Mouse (Mus musculus): ENCODE data around the gene Sulf2. TPM values are rescaled to one million over a fixed set of nuclear protein-coding genes. Genes with fewer than 3 reads are reported as not detected.

The Sulf2 gene
- total and polyA plus RNA-seq, 2 experiments from 2014 or later = 54.8 to 86.5 TPM

- H3K9ac ChIP-seq (replicated peaks; ENCODE audit: low read depth, low read length) = no peak overlapping the region
- peaks cover 21% of the 10 kb centered on the region for H3K36me3 ChIP-seq (replicated peaks; ENCODE audit: control insufficient read depth, insufficient read depth, low read length)
- 44% methylated on average over 2 of the region's 2 CpGs for WGBS
- no peaks in the 10 kb centered on the region for H3K27me3 ChIP-seq (ENCODE audit: control insufficient read depth, insufficient read depth, low read length)
- DNase-seq (ENCODE audit: low spot score) (no peak), ATAC-seq (ENCODE audit: insufficient read depth, low read depth) (no peak)
- H3K27ac ChIP-seq (ENCODE audit: low read depth) = no peak overlapping the region
- H3K9me3 ChIP-seq (replicated peaks; ENCODE audit: control insufficient read depth, low read length) = no peaks in the 10 kb centered on the region
- peaks cover 26% of the 10 kb centered on the region for H3K4me1 ChIP-seq (ENCODE audit: control insufficient read depth, insufficient read depth)
- TF ChIP-seq EP300 (IDR thresholded peaks at IDR 0.05; ENCODE audit: low read depth) (no peak), CTCF (IDR thresholded peaks at IDR 0.05; ENCODE audit: low read depth) (no peak)
- no peak overlapping the region for H3K4me3 ChIP-seq (ENCODE audit: low read depth, low read length)
- H3K4me2 ChIP-seq (ENCODE audit: low read depth, low read length) = no peak overlapping the region
Measured at GRCm38 (mm10) chr2:166045006-166045405, 110.5 kb downstream of the Sulf2 start.

- Histone ChIP-seq H3K4me3 (ENCODE audit: low read depth, low read length) (no peak overlapping the region), H3K27me3 (ENCODE audit: control insufficient read depth, insufficient read depth, low read length) (no peaks in the 10 kb centered on the region), H3K4me1 (ENCODE audit: control insufficient read depth, insufficient read depth) (peaks cover 26% of the 10 kb centered on the region), H3K4me2 (ENCODE audit: low read depth, low read length) (no peak overlapping the region), H3K27ac (ENCODE audit: low read depth) (no peak overlapping the region; the same call in 1 of the 2 replicates), H3K9me3 (replicated peaks; ENCODE audit: control insufficient read depth, low read length) (no peaks in the 10 kb centered on the region), H3K9ac (replicated peaks; ENCODE audit: low read depth, low read length) (no peak overlapping the region), H3K36me3 (replicated peaks; ENCODE audit: control insufficient read depth, insufficient read depth, low read length) (peaks cover 6% of the 10 kb centered on the region)
- ATAC-seq (ENCODE audit: insufficient read depth, low read depth) = no peak
- TF ChIP-seq EP300 (IDR thresholded peaks at IDR 0.05; ENCODE audit: low read depth) (no peak), CTCF (IDR thresholded peaks at IDR 0.05; ENCODE audit: low read depth) (no peak)
- no peak for DNase-seq (ENCODE audit: low spot score)
- 24% methylated on average over 1 of the region's 1 CpGs for WGBS
Measured at GRCm38 (mm10) chr2:166042542-166042941, 112.9 kb downstream of the Sulf2 start.

DNA sequence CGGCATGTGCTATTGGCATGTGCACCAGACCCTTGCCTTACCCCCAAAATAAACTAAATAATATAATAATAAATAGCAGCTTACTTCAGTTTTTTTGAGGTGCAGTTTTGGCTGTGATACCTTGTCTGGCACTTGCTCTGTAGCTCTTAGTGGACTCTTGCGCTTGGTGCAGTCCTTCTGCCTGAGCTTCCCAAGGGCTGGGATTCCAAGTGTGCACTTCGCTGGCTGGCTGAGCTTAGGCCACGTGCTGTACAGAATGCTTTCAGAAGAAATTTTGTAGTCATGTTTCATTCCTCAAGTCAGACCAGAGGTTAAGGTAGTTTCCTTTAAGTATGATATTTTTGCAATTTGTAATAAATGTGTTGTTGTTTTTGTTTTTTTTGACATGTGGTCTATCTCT lies 115.8 kb downstream of the Sulf2 start:
- ATAC-seq (ENCODE audit: insufficient read depth, low read depth) = no peak
- H3K4me2 ChIP-seq (ENCODE audit: low read depth, low read length) = no peak overlapping the region
- H3K4me3 ChIP-seq (ENCODE audit: low read depth, low read length) = no peak overlapping the region
- peaks cover 20% of the 10 kb centered on the region for H3K4me1 ChIP-seq (ENCODE audit: control insufficient read depth, insufficient read depth)
- H3K27ac ChIP-seq (ENCODE audit: low read depth) = no peak overlapping the region
- WGBS = 78% methylated on average over 4 of the region's 4 CpGs
- H3K36me3 ChIP-seq (replicated peaks; ENCODE audit: control insufficient read depth, insufficient read depth, low read length) = 0 out of 2 replicates have a peak, but pooled peaks cover 4% of the 10 kb centered on the region
- H3K9ac ChIP-seq (replicated peaks; ENCODE audit: low read depth, low read length) = no peak overlapping the region
- TF ChIP-seq EP300 (IDR thresholded peaks at IDR 0.05; ENCODE audit: low read depth) (no peak), CTCF (IDR thresholded peaks at IDR 0.05; ENCODE audit: low read depth) (no peak)
- H3K9me3 ChIP-seq (replicated peaks; ENCODE audit: control insufficient read depth, low read length) = no peaks in the 10 kb centered on the region
- DNase-seq (ENCODE audit: low spot score) = no peak
- no peaks in the 10 kb centered on the region for H3K27me3 ChIP-seq (ENCODE audit: control insufficient read depth, insufficient read depth, low read length)

- Histone ChIP-seq H3K27me3 (ENCODE audit: control insufficient read depth, insufficient read depth, low read length) (no peaks in the 10 kb centered on the region), H3K4me1 (ENCODE audit: control insufficient read depth, insufficient read depth) (peaks cover 19% of the 10 kb centered on the region), H3K9ac (replicated peaks; ENCODE audit: low read depth, low read length) (no peak overlapping the region; the same call in 1 of the 2 replicates), H3K36me3 (replicated peaks; ENCODE audit: control insufficient read depth, insufficient read depth, low read length) (0 out of 2 replicates have a peak, but pooled peaks cover 4% of the 10 kb centered on the region), H3K4me2 (ENCODE audit: low read depth, low read length) (peak overlapping the region; percentile 35), H3K27ac (ENCODE audit: low read depth) (peak overlapping the region; percentile 53), H3K4me3 (ENCODE audit: low read depth, low read length) (no peak overlapping the region), H3K9me3 (replicated peaks; ENCODE audit: control insufficient read depth, low read length) (no peaks in the 10 kb centered on the region)
- ATAC-seq (ENCODE audit: insufficient read depth, low read depth) = peak; percentile 8; the same call in 1 of the 2 replicates
- peak; percentile 57 for DNase-seq (ENCODE audit: low spot score)
- TF ChIP-seq CTCF (IDR thresholded peaks at IDR 0.05; ENCODE audit: low read depth) = peak; percentile 71
- no peak for TF ChIP-seq EP300 (IDR thresholded peaks at IDR 0.05; ENCODE audit: low read depth)
- WGBS = 39% methylated on average over 3 of the region's 3 CpGs
Measured at GRCm38 (mm10) chr2:166035725-166036124, 119.7 kb downstream of the Sulf2 start.

DNA sequence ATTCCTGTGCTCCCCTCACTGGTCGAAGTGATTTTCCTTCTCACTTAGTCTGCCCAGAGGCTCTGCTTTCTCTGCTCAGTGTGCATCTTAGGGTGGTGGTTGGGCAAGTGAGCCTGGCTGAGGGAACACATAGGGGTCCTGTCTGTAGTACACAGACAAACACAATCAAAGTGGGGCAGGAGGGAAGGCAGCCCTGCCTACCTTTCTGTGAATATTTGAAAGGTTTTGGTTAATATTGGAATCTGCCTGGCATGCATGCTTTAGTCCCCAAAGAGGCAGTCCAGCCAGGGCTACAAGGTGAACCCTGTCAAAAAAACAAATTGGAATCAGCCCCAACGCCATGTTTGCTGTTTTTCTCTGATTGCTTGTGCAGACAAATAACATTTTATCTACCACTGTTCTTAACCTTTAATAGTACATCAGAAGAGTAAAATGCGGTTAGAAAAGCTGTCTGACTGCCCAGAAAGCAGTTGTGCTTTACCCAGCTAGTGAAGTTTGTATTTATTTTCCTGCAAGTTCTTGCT lies 120.4 kb downstream of the Sulf2 start:
- H3K27ac ChIP-seq (ENCODE audit: low read depth) = peak overlapping the region; percentile 53
- no peak overlapping the region; the same call in 1 of the 2 replicates for H3K9ac ChIP-seq (replicated peaks; ENCODE audit: low read depth, low read length)
- no peaks in the 10 kb centered on the region for H3K9me3 ChIP-seq (replicated peaks; ENCODE audit: control insufficient read depth, low read length)
- 0 out of 2 replicates have a peak, but pooled peaks cover 4% of the 10 kb centered on the region for H3K36me3 ChIP-seq (replicated peaks; ENCODE audit: control insufficient read depth, insufficient read depth, low read length)
- H3K4me1 ChIP-seq (ENCODE audit: control insufficient read depth, insufficient read depth) = peaks cover 20% of the 10 kb centered on the region
- H3K4me3 ChIP-seq (ENCODE audit: low read depth, low read length) = no peak overlapping the region
- WGBS = 43% methylated on average over 3 of the region's 3 CpGs
- no peak for DNase-seq (ENCODE audit: low spot score)
- H3K4me2 ChIP-seq (ENCODE audit: low read depth, low read length) = peak overlapping the region; percentile 35
- ATAC-seq (ENCODE audit: insufficient read depth, low read depth) = no peak
- TF ChIP-seq EP300 (IDR thresholded peaks at IDR 0.05; ENCODE audit: low read depth) (no peak), CTCF (IDR thresholded peaks at IDR 0.05; ENCODE audit: low read depth) (no peak)
- H3K27me3 ChIP-seq (ENCODE audit: control insufficient read depth, insufficient read depth, low read length) = no peaks in the 10 kb centered on the region

DNA sequence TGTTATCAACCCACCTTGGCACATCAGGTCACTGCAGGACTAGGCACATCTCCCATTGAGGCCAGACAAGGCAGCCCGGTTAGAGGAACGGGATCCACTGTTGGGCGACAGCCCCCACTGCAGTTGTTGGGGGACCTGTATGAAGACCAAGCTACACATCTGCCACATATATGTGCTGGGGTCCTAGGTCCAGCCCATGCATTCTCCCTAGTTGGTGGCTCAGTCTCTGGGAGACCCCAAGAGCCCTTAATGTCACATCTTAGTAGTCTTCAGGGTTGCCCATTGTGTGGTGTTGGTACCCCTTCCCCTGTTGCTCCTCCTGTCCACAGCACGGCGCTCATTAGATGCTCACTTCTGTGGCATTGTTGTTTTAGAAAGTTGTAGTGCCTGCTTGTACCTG lies 122.8 kb downstream of the Sulf2 start:
- Histone ChIP-seq H3K36me3 (replicated peaks; ENCODE audit: control insufficient read depth, insufficient read depth, low read length) (0 out of 2 replicates have a peak, but pooled peaks cover 3% of the 10 kb centered on the region), H3K4me1 (ENCODE audit: control insufficient read depth, insufficient read depth) (peaks cover 34% of the 10 kb centered on the region), H3K9me3 (replicated peaks; ENCODE audit: control insufficient read depth, low read length) (no peaks in the 10 kb centered on the region), H3K27ac (ENCODE audit: low read depth) (no peak overlapping the region), H3K4me2 (ENCODE audit: low read depth, low read length) (no peak overlapping the region), H3K27me3 (ENCODE audit: control insufficient read depth, insufficient read depth, low read length) (no peaks in the 10 kb centered on the region), H3K9ac (replicated peaks; ENCODE audit: low read depth, low read length) (no peak overlapping the region), H3K4me3 (ENCODE audit: low read depth, low read length) (no peak overlapping the region)
- WGBS = 82% methylated on average over 5 of the region's 5 CpGs
- TF ChIP-seq CTCF (IDR thresholded peaks at IDR 0.05; ENCODE audit: low read depth) = no peak
- no peak for ATAC-seq (ENCODE audit: insufficient read depth, low read depth)
- no peak for DNase-seq (ENCODE audit: low spot score)
